Mouse (Mus musculus) forebrain, embryonic 11.5 days (tissue): Measurements from ENCODE around the gene Syt3. TPM values are rescaled to one million over a fixed set of nuclear protein-coding genes. Genes with fewer than 3 reads are reported as not detected.

ENCODE experiments used
- ATAC-seq: fragments of 200-750 bp; cut with Nextera tagmentation; replicated peaks from 2 replicates; pipeline ENCODE4 v1.8.0; 2017; ENCODE audit warnings: moderate TSS enrichment; ENCODE audit not compliant: low FRiP score
- DNase-seq: peaks from one replicate; pipeline ENCODE4 v3.0.0-alpha.2; 2017; ENCODE audit warnings: low spot score
- H3K27ac ChIP-seq: fragments of 300-500 bp; sonication (generic); 2 replicates; pipeline ENCODE4 v1.5.1; 2014; ENCODE audit warnings: low read depth, low read length
- H3K27me3 ChIP-seq: fragments of 300-500 bp; sonication (generic); 2 replicates; pipeline ENCODE4 v1.6.1; 2014; ENCODE audit warnings: mild to moderate bottlenecking, low read length, mixed read lengths; ENCODE audit not compliant: control insufficient read depth, insufficient read depth
- H3K36me3 ChIP-seq: fragments of 300-500 bp; sonication (generic); 2 replicates; pipeline ENCODE4 v1.6.1; 2014; ENCODE audit warnings: mild to moderate bottlenecking, low read length, moderate library complexity, mixed read lengths; ENCODE audit not compliant: control insufficient read depth, insufficient read depth
- H3K4me1 ChIP-seq: fragments of 300-500 bp; sonication (generic); replicated peaks from 2 replicates; pipeline ENCODE4 v1.6.1; 2014; ENCODE audit warnings: low read length, mixed read lengths; ENCODE audit not compliant: control insufficient read depth, insufficient read depth
- H3K4me2 ChIP-seq: fragments of 300-500 bp; sonication (generic); 2 replicates; pipeline ENCODE4 v1.6.1; 2014; ENCODE audit warnings: low read depth, mild to moderate bottlenecking, low read length, moderate library complexity, mixed read lengths; ENCODE audit not compliant: severe bottlenecking
- H3K4me3 ChIP-seq: fragments of 300-500 bp; sonication (generic); 2 replicates; pipeline ENCODE4 v1.5.1; 2014; ENCODE audit warnings: low read depth, low read length
- H3K9ac ChIP-seq: fragments of 300-500 bp; sonication (generic); 2 replicates; pipeline ENCODE4 v1.6.1; 2014; ENCODE audit warnings: low read length
- H3K9me3 ChIP-seq: fragments of 300-500 bp; sonication (generic); 2 replicates; pipeline ENCODE4 v1.6.1; 2016; ENCODE audit warnings: low read length, mixed read lengths; ENCODE audit not compliant: control insufficient read depth
- WGBS: fragments of 180-500 bp; shearing (Covaris S2); extraction: QIAGEN DNeasy Blood & Tissue Kit; methylation state at CpG from one replicate; pipeline ENCODE4 v1.1.7; 2014; 5-methylcytosine and 5-hydroxymethylcytosine counted together
- polyA plus RNA-seq: library from polyadenylated mRNA; unstranded; fragments of >200 nt; fragmentation: Nextera tagmentation; extraction: Ambion mirVana; gene quantifications from 2 replicates; pipeline ENCODE4 v1.2.1, GENCODE M21; 2014

Syt3 gene
- polyA plus RNA-seq, 1 experiment from 2014 or later: 4.0 TPM

DNA sequence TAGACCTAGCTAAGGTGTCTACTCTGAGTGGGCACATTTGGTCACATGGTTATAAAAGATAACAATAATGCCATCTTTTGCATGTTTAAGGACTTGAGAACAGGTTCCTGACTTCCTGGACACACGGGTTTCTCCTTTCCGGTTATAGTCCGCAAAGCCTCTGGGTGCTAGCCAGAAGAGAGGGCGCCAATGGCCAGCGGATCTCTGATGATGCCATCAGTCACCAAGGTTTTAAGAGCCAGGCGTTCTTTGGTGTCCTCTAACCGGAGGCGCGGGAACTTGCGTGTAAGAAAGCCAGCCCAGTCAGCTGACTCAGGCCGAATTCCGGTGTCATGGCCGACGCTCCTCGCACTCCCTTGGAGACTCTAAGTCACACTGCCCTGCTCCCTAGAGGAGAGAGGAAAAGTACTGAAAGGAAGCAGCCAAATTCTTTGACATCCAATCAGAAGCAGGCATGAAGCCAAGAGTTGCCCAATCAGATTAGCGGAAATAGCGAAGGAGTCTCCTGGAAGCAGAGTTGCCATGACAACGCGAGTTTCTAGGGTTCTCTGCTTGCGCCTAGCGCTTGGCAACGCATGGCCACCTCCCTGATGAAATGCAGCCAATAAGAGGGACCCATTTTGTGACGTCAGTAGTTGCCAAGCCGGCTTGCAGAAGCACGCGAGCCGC, 21.6 kb downstream of the Syt3 start:
- DNase-seq (peak; percentile 98), ATAC-seq (peak; percentile 97)
- WGBS: 2% methylated on average over 27 of the region's 27 CpGs
- peak overlapping the region; percentile 30 for H3K4me3 ChIP-seq
- peak overlapping the region; percentile 55; the same call in 1 of the 2 replicates for H3K9ac ChIP-seq
- H3K36me3 ChIP-seq: no peaks in the 10 kb centered on the region
- H3K9me3 ChIP-seq: no peaks in the 10 kb centered on the region
- peak overlapping the region; percentile 80 for H3K27ac ChIP-seq
- peak overlapping the region; percentile 67 for H3K4me2 ChIP-seq
- H3K4me1 ChIP-seq: 0 out of 2 replicates have a peak, but pooled peaks cover 2% of the 10 kb centered on the region
- H3K27me3 ChIP-seq: no peaks in the 10 kb centered on the region; the same call in 1 of the 2 replicates

DNA sequence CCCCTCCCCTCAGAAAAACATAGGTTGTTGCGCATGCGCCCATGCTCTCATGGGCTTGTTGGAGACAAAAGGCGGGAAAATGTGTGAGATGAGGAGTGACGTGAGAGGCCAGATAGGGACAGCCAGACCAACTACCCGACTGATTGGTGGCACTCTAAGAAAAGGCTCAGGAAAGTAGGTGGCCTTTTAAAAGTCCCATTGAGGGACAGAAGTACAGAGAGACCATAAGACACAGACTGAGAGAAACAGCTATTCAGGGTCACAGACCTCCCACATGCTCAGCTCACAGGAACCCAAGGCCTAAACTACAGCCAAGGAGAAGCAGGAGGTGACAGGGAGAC, 22.1 kb downstream of the Syt3 start:
- ATAC-seq (no peak), DNase-seq (no peak)
- H3K27me3 ChIP-seq: no peaks in the 10 kb centered on the region; the same call in 1 of the 2 replicates
- H3K4me1 ChIP-seq: 0 out of 2 replicates have a peak, but pooled peaks cover 2% of the 10 kb centered on the region
- WGBS: under 1% methylated on average over 5 of the region's 5 CpGs
- H3K4me3 ChIP-seq: no peak overlapping the region
- no peak overlapping the region for H3K4me2 ChIP-seq
- H3K9ac ChIP-seq: no peak overlapping the region
- H3K27ac ChIP-seq: no peak overlapping the region
- H3K9me3 ChIP-seq: no peaks in the 10 kb centered on the region
- no peaks in the 10 kb centered on the region for H3K36me3 ChIP-seq

DNA sequence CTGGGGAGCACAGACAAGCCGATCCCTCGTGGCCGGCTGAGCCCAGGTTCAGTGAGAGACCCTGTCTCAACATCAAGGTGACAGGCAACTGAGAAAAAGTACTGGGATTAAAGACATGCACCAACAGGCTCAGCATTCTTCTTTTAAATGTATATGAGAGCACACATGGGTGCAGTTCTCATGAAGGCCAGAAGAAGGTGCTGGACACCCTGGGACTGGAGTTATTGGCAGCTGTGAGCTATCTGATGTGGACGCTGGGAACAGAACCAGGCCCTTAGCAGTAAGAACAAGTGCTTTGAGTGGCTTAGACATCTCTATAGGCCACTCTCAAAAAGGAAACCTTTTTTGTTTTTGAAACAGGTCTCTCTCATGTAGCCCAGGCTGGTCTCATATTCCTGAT, 27.2 kb downstream of the Syt3 start:
- DNase-seq: no peak
- H3K9ac ChIP-seq: no peak overlapping the region
- H3K36me3 ChIP-seq: no peaks in the 10 kb centered on the region
- H3K27ac ChIP-seq: no peak overlapping the region
- no peaks in the 10 kb centered on the region for H3K4me1 ChIP-seq
- ATAC-seq: no peak
- H3K9me3 ChIP-seq: no peaks in the 10 kb centered on the region
- 86% methylated on average over 4 of the region's 4 CpGs for WGBS
- H3K4me2 ChIP-seq: no peak overlapping the region
- H3K4me3 ChIP-seq: no peak overlapping the region
- no peaks in the 10 kb centered on the region for H3K27me3 ChIP-seq

DNA sequence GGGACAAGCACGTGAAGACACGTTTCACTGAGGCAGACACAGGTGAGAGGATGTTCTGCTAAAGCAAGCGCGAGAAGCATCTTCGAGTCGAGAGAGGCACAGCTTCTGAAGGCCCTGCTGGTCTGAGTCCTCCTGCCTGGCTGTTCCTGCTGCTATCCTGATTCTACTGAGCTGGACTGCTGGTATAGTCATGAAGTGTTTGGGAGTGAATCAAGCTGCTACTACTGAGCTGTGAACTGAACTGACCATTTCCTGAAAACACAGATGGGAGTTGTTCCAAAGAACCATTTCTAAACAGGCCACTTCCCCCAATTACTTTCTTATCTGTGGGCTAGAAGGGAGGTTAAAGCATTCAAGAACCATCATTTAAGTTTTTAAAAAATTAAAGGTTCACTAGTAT, 29.4 kb downstream of the Syt3 start:
- no peaks in the 10 kb centered on the region for H3K36me3 ChIP-seq
- no peak overlapping the region for H3K9ac ChIP-seq
- H3K27ac ChIP-seq: no peak overlapping the region
- H3K27me3 ChIP-seq: no peaks in the 10 kb centered on the region
- no peaks in the 10 kb centered on the region for H3K4me1 ChIP-seq
- 86% methylated on average over 6 of the region's 6 CpGs for WGBS
- no peak overlapping the region for H3K4me3 ChIP-seq
- no peak overlapping the region for H3K4me2 ChIP-seq
- H3K9me3 ChIP-seq: no peaks in the 10 kb centered on the region
- DNase-seq: no peak
- ATAC-seq: no peak

DNA sequence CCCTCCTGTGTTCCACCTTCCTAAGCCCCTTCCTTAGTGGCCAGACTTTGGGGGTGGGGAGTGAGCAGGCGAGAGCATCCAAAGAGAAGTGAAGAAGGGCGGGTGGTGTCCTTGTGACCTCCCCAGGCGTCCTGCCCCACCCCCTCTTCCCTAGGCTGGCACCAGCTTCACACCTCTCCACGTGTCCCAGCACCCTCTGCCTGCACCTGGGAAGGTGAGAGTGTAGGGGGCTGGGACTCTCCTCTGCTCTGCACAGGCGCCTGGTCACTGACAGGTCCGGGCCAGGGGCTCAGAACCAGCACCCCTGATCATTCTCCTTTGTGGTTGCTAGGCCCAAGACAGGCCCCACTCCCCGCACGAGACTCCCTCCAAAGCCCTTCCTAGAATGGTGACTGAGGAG, 43.8 kb downstream of the Syt3 start:
- H3K9ac ChIP-seq: peak overlapping the region; percentile 61
- 17% methylated on average over 8 of the region's 8 CpGs for WGBS
- no peaks in the 10 kb centered on the region for H3K9me3 ChIP-seq
- peak; percentile 0; the same call in 1 of the 2 replicates for ATAC-seq
- H3K27me3 ChIP-seq: no peaks in the 10 kb centered on the region; the same call in 1 of the 2 replicates
- DNase-seq: no peak
- H3K4me3 ChIP-seq: peak overlapping the region; percentile 82; the same call in 1 of the 2 replicates
- peak overlapping the region; percentile 85 for H3K4me2 ChIP-seq
- H3K4me1 ChIP-seq: peaks cover 21% of the 10 kb centered on the region
- H3K27ac ChIP-seq: peak overlapping the region; percentile 76
- H3K36me3 ChIP-seq: no peaks in the 10 kb centered on the region

DNA sequence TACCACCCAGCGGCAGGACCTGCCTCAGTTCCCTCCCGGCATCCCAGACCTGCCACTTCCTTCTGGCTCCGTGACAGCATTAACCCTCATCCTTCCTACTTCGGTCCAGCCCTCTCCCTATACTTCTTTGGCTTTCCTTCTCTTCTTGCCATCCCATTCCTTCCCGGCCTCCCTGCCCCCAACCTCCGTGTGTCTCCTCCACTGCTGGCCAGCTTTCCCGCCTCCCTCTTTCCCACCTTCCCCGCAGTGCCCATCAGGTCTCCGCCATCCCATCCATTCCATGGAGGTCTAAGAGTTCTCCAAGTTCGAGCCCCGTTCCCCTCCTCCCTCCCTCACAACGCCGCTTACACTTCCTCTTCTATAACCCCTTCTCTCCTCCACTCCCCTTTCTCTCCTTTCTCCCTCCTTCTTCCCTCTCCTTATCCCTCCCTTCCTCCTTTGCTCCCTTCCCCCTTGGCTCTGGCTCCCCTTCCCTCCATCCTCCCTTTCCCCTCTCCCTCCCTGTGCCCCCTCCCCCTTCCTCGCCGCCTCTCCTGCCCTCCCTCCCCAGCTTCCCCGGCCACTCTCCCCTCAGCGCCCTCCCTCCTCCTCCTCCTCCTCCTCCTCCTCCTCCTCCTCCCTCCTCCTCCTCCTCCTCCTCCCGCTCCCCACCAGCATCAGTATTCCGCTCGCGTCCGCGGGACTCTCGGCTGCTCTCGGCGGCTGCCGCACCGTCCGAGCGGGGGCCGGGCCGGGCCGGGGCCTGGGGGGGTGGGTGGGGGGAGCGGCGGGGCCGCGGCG, 44.5 kb downstream of the Syt3 start:
- H3K9ac ChIP-seq: peak overlapping the region; percentile 94
- WGBS: 1% methylated on average over 17 of the region's 38 CpGs
- peak; percentile 31 for ATAC-seq
- no peaks in the 10 kb centered on the region; the same call in 1 of the 2 replicates for H3K27me3 ChIP-seq
- no peaks in the 10 kb centered on the region for H3K9me3 ChIP-seq
- peak overlapping the region; percentile 85 for H3K4me2 ChIP-seq
- peak overlapping the region; percentile 82 for H3K4me3 ChIP-seq
- DNase-seq: peak; percentile 95
- H3K4me1 ChIP-seq: peaks cover 21% of the 10 kb centered on the region
- H3K36me3 ChIP-seq: no peaks in the 10 kb centered on the region
- H3K27ac ChIP-seq: peak overlapping the region; percentile 98

DNA sequence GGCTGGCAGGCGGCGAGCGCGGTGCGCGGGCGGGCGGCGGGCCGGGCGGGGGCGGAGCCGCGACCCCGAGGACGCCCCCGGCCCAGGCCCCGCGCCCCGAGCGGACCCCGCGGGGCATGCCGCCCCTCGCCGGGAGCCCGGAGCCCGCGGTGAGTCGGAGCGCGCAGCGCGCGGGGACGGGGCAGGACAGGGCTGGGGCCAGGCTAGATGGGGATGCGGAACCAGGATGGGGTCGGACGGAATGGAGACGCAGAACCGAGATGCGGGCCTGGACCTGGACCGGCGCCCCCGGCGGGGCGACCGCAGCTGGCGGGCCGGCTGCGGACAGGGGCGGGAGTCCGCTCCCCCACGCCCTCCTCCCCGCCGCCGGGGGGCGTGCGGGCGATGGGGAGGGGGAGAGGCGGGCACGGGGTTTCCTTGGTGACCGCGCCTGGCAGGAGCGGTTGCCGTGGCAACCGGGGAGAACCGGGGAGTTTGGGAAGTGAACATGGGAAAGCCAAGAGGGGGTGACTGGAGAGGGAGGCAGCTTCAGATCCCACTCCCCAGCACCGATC, 45.1 kb downstream of the Syt3 start, which contains the start of gene Lrrc4b:
TSS of gene Lrrc4b (plus strand) at position 51 of the 554 bp plus-strand sequence.
- Histone ChIP-seq H3K27ac (peak within 1 kb of the TSS; percentile 98), H3K9me3 (no peaks in the 10 kb centered on the region), H3K4me3 (peak within 1 kb of the TSS; percentile 82), H3K27me3 (no peaks in the 10 kb centered on the region; the same call in 1 of the 2 replicates), H3K36me3 (no peaks in the 10 kb centered on the region), H3K4me2 (peak within 1 kb of the TSS; percentile 85), H3K4me1 (peaks cover 21% of the 10 kb centered on the region), H3K9ac (peak within 1 kb of the TSS; percentile 94)
- peak; percentile 68 for ATAC-seq
- 0% methylated on average over 50 of the region's 69 CpGs for WGBS
- peak; percentile 92 for DNase-seq

DNA sequence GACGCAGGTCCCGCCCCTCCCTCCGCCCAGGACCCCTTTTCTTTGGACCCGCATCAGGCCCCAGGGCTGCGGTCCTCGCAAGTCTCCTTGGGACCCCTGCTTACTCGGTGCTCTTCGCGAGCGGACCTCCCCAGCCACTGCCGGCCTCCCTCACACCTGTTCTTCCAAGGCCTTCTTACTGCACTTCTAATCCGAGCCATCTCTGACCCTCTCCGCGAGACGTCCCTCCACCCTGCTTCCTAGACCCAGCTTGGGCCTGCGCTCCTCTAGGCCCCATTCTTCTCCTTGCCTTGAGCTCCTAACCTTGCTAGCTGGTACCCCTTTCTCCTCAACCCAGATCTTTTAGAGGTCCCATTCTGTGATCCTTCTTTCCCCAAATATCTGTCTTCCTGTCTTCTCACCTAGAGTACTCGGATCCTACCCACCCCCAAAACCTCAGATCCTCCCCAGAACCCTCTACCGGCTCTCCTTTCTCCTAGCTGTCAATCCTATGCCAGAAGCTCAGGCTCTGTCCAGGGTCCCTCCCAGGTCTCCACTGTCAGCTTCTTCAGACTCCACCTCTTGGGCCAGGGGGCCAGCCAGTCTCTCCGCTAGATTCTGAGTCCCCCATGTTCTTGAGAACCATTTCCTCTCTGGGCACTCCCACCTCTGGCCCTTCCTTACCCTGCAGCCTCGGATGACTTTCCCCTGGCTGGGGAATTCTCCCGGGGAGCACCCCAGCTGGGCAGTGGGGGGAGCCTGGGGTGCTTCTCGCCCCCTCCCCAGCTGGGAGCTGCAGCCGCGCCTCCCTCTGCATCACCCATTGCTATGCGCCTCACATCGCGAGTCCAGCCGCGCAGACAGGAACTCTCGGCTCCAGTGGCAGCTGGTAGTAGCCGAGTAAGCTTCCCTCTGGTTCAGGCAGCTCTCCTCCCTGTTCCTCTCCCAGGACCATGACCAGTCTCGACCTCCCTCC, 45.9 kb downstream of the Syt3 start:
- peak overlapping the region; percentile 85 for H3K4me2 ChIP-seq
- H3K27ac ChIP-seq: peak overlapping the region; percentile 98
- 2% methylated on average over 31 of the region's 32 CpGs for WGBS
- H3K9ac ChIP-seq: peak overlapping the region; percentile 94
- DNase-seq (peak; percentile 64), ATAC-seq (peak; percentile 16)
- peaks cover 21% of the 10 kb centered on the region for H3K4me1 ChIP-seq
- no peaks in the 10 kb centered on the region for H3K9me3 ChIP-seq
- H3K27me3 ChIP-seq: no peaks in the 10 kb centered on the region; the same call in 1 of the 2 replicates
- H3K4me3 ChIP-seq: peak overlapping the region; percentile 82
- no peaks in the 10 kb centered on the region for H3K36me3 ChIP-seq
